Mouse (Mus musculus) small intestine, adult 2 months (tissue): Measurements from ENCODE around the gene Ppil2.
A peak's percentile ranks its signal among the peaks of the same experiment; 100 is the strongest.

Source experiments
- CTCF ChIP-seq: fragments of 200-500 bp; IDR thresholded peaks from 2 replicates; pipeline ENCODE4 v1.5.1; 2012; ENCODE audit warnings: low read depth, mild to moderate bottlenecking, control low read depth, inconsistent platforms, low read length, moderate library complexity, mixed read lengths; ENCODE audit not compliant: insufficient replicate concordance, insufficient read length; ENCODE audit errors: extremely low read depth
- POLR2A ChIP-seq: fragments of 200-500 bp; IDR thresholded peaks from 2 replicates; pipeline ENCODE4 v1.6.1; 2012; ENCODE audit warnings: low read depth, mild to moderate bottlenecking, control low read depth, inconsistent platforms, low read length, moderate library complexity

GRCm38 (mm10) chr16:17146772-17147235 lies 35.7 kb upstream of the Ppil2 start, which contains the start of gene Ccdc116:
- TF ChIP-seq CTCF (peak; percentile 56; the same call in 1 of the 2 replicates), POLR2A (no peak; the same call in 1 of the 2 replicates)
